Mouse (Mus musculus): ENCODE results near the gene Efna1.
A peak's percentile ranks its signal among the peaks of the same experiment; 100 is the strongest.

Efna1 gene

DNA sequence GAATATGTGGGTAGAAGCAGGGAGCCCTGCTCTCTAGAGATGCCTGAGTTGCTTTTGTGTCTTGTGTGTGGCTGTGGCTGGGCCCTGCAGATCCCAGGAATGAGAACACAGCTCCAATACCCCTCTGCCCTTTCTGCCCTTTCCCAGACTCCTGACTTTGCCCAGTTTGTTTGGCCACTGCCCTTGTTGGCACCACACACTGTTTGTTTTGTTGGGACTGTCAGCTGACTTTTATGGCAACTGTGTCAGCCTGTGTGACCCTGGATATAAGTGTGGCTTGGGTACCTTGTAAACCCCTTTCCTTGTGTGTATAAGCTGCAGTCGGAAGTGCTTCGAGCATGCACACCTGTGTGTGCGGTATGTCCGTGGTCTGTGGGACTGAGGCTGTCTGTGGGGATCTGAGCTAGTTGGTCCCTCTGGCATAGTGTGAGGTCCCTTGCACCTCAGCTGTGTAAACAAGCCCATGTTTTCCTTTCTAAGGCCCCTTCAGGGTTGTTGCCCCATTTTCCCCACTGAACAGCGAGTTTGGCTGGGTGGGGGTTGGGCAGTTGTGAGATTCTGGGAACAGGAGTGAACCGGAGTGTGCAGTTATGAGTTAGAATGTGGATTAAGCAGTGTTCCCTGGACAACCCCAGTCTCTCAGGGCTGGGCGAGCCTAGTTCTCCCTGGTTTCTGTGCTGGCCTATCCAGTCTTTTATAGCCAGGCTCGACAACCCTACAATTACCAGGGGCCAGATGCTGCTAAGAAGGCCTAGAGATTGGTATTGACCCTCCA is 24.8 kb upstream of the Efna1 start:
- no peak for DNase-seq (ENCODE audit: low read depth)

DNA sequence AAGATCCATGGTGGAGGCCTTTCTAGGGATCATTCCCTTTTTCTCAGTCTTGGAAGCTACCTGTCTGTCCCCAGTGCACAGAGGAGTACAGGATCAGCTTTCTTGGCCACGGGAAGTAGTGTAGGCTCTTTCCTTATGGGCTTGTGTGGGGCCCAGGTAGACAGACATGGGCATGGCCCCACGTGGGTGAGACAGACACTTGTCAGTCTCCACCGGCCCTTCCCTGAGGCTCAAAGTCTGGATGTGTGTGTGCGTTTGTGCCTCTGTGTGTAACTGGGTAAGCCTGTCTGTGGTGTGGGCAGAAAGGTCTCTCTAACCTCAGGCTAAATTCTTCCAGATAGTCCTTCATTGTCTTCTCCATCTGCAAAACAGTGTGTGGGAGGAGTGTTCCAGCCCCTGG is 24.2 kb upstream of the Efna1 start:
- no peak for DNase-seq (ENCODE audit: low read depth)

GRCm38 (mm10) chr3:89304440-89304839 is 23.5 kb upstream of the Efna1 start:
- no peak for DNase-seq (ENCODE audit: low read depth)

DNA sequence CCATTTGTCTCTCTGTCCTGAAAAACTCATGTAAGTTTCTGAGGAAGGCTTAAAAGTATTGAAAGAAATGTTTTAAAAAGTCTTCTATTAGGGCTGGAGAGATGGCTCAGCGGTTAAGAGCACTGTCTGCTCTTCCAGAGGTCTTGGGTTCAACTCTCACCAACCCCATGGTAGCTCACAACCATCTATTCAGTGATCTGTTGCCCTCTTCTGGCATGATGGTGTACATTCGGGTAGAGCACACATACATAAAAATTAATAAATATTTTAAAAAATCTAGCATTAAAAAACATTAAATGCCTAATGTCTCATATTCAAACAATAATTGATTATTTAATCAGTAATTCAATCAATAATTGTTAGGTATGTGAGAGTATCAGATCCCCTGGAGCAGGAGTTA is 19.6 kb upstream of the Efna1 start:
- DNase-seq (ENCODE audit: low read depth) = no peak

GRCm38 (mm10) chr3:89300071-89300470 is 19.1 kb upstream of the Efna1 start:
- DNase-seq (ENCODE audit: low read depth) = no peak

DNA sequence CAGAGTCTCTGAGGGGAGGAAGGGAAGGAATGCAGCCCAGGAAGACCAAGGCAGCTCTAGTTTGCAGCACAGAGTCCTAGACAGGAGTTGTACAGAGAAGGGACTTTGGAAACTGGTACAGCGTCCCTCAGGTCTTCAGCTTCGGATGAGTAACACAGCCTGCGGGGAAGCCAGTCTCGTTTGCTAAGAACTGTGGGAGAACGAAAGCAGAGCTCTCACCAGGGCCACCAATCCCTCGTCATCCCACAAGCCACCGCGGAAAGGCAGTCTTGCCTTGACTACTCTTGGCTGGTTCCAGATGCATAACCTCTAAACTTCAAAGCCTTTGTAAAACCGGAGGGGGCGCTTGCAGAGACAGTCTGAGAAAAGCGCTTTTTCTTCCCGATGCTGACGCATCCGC is 18.6 kb upstream of the Efna1 start:
- no peak for DNase-seq (ENCODE audit: low read depth)

- DNase-seq (ENCODE audit: low read depth) = no peak
Observed at GRCm38 (mm10) chr3:89298908-89299307, 18.0 kb upstream of the Efna1 start.

DNA sequence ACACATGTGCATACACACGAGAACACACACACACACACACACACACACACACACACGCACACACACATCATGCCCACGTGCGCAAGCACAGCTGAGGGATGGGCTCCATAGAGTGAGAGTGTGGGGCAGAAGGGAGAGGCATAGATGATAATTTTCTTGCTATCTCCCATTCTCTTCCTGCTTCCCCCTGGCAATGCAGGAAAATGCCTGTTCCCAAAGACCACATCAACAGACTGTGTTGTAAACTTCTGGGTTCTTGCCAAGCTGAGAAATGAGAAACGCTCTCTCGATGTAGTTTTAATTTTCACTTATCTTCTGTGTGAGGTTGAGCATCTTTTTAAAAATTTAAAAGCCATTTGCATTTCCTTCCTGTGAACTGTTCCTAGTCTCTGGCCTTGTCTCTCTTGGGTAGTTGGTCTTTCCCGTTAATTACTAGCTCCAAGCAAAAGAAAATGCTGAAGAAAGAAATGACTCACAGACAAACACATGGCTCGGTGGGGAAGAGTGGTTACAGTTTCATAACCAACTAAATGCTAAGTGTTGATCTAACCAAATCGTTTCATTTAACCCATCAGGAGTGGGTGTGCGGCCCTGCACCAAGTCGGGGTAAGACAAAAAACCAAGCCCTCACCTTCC is 15.9 kb upstream of the Efna1 start:
- DNase-seq (ENCODE audit: low read depth) = peak; percentile 45

DNA sequence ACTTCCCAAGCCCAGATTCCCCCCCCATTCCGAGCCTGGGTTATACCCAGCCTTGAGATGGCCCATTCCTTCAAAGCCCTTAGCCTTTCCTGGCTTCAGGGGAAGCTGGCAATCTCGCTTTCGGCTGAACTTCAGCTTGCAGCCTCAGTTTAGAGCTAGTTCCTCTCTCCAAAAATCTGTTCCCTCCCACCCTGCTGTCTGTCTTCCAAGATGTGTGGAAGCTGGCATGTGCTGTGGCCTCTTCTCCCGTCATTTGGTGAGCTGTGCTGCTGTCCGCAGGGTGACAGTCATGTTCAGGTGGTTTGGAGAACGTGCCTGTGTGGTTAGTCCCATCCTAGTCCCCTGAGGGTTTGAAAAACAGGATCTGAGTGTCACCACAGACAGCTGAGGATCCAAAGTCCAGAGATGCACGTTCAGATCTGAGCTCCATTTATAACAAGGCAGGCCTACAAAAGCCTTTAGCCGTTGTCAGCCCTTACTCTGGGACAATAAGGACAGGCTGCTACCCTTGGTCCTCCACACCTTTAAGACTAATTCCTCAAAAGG is 14.8 kb upstream of the Efna1 start:
- no peak for DNase-seq (ENCODE audit: low read depth)

DNA sequence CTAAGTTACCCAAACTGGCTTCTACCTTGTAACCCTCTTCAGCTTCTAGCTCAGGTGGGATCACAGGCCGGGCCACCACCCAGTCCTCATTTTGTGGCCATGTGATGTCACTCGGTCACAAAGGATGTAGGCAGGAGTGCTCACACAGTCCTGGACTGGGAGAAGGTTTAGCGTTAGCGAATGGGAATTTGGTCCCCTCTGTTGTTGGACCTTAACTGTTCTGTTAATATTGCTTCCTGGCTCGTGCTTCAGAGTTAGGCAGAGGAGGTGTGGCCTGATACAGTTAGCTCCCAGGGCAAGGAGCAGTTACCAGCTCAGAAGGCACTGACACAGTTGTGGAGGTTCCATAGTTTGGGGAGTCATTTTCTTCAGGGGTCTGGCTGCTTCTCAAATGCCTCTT is 13.3 kb upstream of the Efna1 start:
- DNase-seq (ENCODE audit: low read depth) = no peak

GRCm38 (mm10) chr3:89293247-89293918 is 12.4 kb upstream of the Efna1 start:
- no peak for DNase-seq (ENCODE audit: low read depth)

DNA sequence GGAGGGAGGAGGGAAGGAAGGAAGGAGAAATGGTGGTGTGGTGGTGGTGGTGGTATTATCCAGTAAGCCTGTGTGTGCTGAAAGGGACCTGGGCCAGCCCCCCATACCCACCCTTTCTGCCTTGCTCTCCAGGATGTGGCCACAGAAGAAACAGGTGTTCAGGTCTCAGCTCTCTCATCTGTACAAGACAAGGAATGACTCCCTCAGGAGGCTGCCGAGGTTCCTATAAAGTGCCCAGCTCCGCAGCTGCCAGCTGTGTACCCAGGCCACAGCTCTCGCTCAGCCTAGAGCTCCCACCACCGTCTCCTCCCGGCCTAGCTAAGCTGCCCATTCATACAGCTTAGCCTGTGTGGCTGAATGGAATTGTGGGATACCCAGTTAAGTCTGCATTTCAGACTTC is 11.4 kb upstream of the Efna1 start:
- DNase-seq (ENCODE audit: low read depth) = no peak

DNA sequence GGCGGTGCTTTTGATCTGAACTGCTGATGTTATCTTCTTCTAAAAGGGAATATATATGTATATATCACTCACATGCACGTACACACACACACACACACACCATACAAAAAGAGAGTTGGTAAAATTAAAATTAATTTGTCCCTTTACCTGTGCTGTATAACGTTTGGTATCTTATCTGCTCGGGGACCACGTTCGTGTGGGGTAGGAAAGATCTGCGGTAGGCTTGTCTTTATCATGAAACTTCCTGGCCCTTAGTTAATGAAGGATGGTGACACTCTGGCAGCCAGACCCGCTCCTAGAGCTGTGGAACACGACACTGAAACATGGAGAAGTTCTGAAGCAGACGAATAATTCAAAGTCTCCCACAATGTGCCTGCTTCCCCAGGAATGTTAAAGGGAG is 10.9 kb upstream of the Efna1 start:
- DNase-seq (ENCODE audit: low read depth) = no peak

- no peak for DNase-seq (ENCODE audit: low read depth)
Observed at GRCm38 (mm10) chr3:89288503-89288928, 7.6 kb upstream of the Efna1 start.

- no peak for DNase-seq (ENCODE audit: low read depth)
Observed at GRCm38 (mm10) chr3:89287286-89287685, 6.3 kb upstream of the Efna1 start.

- no peak for DNase-seq (ENCODE audit: low read depth)
Observed at GRCm38 (mm10) chr3:89285526-89285925, 4.6 kb upstream of the Efna1 start.

DNA sequence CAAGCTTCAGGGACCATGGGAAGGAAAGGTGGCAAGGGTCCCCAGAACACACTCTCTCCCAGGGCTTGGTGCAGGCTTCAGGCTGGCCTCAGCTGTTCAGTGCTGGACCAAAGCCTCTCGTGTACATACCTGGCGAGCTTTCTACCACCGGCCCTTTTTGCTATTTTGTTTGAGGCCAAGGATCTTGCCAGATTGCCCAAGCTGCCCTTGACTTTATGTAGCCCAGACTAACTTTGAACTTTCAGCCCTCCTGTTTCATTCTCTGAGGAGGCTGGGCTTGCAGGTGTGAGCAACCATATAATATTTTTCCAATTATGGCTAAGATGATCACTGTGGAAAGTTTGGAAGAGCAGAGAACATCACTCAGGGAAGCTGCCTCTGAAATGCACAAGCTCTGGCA is 3.3 kb upstream of the Efna1 start:
- no peak for DNase-seq (ENCODE audit: low read depth)

DNA sequence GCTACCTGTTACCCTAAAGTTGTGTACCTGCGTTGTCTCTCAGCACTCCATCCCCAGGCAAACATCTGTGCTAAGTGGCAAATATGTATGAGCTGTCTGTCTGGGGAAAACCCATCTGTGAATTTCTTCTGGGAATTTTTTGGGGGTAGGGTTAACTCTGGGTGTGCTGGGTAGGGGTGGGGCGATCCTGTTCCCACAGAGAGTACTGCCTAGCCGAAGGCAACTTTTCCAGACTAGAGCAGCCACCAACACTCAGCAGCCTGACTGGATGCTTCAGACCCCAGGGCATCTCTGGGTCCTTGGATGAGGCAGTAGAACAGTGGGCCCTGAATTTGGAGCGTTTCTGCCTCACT is 1.3 kb upstream of the Efna1 start:
- DNase-seq (ENCODE audit: low read depth) = no peak

DNA sequence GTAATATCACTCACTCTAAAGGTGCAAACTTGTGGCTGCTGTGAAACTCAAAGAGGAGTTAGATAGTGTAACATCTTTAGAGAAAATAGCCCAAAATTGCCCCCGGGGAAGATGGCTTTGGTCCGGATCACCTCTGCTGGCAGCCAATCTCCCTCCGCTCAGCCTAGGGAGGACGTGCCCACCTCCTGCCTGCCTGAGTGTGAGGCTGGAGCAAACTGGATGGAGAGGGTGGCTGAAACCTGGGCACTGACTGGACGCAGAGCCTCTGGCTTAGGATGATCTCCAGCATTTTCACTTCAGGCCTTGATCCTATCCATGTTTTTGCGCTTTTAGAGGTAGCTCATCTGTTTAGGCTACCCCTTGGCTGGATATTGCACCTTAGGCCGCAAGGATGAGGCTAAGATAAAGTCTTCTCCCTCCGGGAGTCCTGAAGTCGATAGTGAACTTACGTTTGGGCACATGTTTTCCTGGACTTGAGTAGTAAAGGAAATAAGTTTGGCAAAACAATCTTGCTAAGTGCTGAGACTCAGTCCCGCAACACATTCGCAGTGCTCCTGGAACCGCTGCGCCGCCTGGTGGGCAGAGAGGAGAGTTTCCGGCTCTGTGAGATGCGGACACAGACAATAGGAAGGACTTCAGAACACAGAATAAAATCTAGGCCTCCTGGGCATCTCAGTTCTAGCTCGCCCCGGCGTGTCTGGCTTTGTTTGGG is 793 bp upstream of the Efna1 start:
- peak; percentile 80 for DNase-seq (ENCODE audit: low read depth)

DNA sequence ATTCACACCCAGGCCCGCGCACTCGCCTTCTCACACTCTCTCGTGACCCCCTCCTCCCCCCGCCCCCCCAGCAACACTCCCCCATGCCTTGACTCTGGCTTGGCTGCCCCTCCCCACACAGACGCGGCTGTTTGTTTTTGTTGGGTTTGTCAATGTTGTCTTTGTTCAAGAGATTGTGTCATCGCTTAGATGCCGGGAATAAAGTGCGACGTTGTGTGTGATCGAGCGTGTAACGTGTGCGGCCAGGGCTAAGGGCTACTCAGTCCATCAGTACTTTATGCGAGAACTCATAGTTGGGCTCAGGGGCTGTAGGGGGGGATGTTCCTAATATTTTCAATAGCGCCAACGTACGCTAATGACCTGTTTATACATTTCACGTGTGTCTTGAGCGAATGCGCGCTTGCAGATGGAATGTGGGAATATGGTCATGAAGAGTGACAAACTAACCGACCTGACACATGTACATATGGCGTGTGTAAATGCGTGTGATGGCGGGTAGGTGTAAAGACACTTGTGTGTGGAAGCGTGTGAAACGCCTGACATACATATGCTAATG is 814 bp downstream of the Efna1 start:
- no peak for DNase-seq (ENCODE audit: low read depth)

DNA sequence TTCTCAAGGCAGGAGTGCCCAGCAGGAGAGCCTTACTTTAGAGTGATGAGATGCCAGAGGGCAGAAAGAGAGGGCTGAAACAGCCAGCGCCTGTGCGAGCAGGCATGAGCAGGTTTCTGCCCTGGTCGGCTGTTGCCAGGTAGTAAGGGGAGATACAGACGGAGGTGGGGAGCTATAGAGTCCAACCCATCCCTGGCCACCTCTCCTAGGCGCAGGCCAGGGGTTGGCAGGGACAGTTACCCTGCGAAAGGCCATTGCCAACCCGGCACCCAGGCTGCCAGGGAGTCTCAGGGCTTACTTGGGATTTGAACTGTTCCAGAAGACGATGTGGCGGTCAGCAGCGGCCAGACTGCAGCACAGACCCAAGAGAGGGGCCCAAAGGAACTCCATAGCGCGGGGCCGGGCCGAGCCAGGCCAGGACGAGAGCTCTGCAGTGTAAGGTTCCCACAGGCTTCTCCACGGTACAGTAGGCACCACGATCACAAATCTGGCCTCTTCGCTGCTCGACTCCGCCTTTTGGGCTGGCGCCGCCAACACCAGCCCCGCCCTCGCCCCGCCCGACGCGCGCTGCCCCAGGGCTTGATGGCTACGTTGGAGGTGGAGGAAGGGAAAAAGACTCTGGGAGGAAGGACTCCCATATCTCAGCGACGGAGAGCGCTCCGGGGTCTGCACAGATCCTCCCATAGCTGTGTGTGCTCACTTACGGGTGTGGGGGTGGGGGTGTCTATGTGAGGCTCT is 1.6 kb downstream of the Efna1 start:
- DNase-seq (ENCODE audit: low read depth) = no peak

Measured in 416B (cell line).